Mouse (Mus musculus): ENCODE data around the gene Ptcd2. TPM values are rescaled to one million over a fixed set of nuclear protein-coding genes. Genes with fewer than 3 reads are reported as not detected.

Ptcd2 gene
- polyA plus RNA-seq, 1 experiment from 2014 or later = 63.4 TPM

DNA sequence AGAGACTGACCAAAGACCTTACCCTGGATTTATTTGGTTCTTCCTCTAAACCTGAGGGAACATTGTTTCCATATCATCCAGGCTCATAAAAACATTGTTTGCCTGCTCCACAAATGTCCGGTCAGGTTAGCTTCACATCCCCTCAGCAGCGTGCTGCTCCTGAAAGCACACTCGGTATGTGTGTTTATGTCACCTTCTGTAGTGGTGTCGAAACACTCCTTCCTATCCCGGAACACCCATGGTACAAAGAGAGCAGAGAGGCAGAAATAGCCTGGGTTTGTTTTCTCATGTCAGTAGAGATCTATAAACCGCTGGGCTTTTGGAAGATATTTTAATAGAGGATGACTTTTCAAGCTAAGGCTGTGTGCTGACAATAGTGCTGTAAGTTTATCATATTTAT is 32.5 kb upstream of the Ptcd2 start:
- Histone ChIP-seq H3K27ac (ENCODE audit: low read length) (no peak overlapping the region), H3K9me3 (ENCODE audit: control insufficient read depth, low read length) (no peaks in the 10 kb centered on the region), H3K4me2 (ENCODE audit: low read depth, low read length) (no peak overlapping the region), H3K4me3 (ENCODE audit: low read length) (no peak overlapping the region), H3K27me3 (replicated peaks; ENCODE audit: control insufficient read depth, insufficient read depth, low read length) (no peaks in the 10 kb centered on the region), H3K4me1 (ENCODE audit: control insufficient read depth, insufficient read depth, low read length) (no peaks in the 10 kb centered on the region; the same call in 1 of the 2 replicates), H3K36me3 (ENCODE audit: control insufficient read depth, insufficient read depth, low read length) (no peaks in the 10 kb centered on the region), H3K9ac (ENCODE audit: low read depth, low read length) (no peak overlapping the region)
- ATAC-seq = no peak
- 80% methylated on average over 6 of the region's 6 CpGs for WGBS

- Histone ChIP-seq H3K9ac (ENCODE audit: low read depth, low read length) (no peak overlapping the region), H3K27ac (ENCODE audit: low read length) (no peak overlapping the region), H3K4me1 (ENCODE audit: control insufficient read depth, insufficient read depth, low read length) (no peaks in the 10 kb centered on the region; the same call in 1 of the 2 replicates), H3K36me3 (ENCODE audit: control insufficient read depth, insufficient read depth, low read length) (no peaks in the 10 kb centered on the region), H3K4me3 (ENCODE audit: low read length) (no peak overlapping the region), H3K27me3 (replicated peaks; ENCODE audit: control insufficient read depth, insufficient read depth, low read length) (no peaks in the 10 kb centered on the region), H3K9me3 (ENCODE audit: control insufficient read depth, low read length) (no peaks in the 10 kb centered on the region), H3K4me2 (ENCODE audit: low read depth, low read length) (no peak overlapping the region)
- 40% methylated on average over 6 of the region's 6 CpGs for WGBS
- no peak for ATAC-seq
These were observed 31.0 kb upstream of the Ptcd2 start for GRCm38 (mm10) chr13:99375550-99375949.

- Histone ChIP-seq H3K4me2 (ENCODE audit: low read depth, low read length) (no peak overlapping the region), H3K9ac (ENCODE audit: low read depth, low read length) (no peak overlapping the region), H3K4me3 (ENCODE audit: low read length) (no peak overlapping the region), H3K27me3 (replicated peaks; ENCODE audit: control insufficient read depth, insufficient read depth, low read length) (no peaks in the 10 kb centered on the region), H3K27ac (ENCODE audit: low read length) (peak overlapping the region; percentile 33; the same call in 1 of the 2 replicates), H3K36me3 (ENCODE audit: control insufficient read depth, insufficient read depth, low read length) (no peaks in the 10 kb centered on the region), H3K4me1 (ENCODE audit: control insufficient read depth, insufficient read depth, low read length) (no peaks in the 10 kb centered on the region; the same call in 1 of the 2 replicates), H3K9me3 (ENCODE audit: control insufficient read depth, low read length) (no peaks in the 10 kb centered on the region; the same call in 1 of the 2 replicates)
- no peak for ATAC-seq
- WGBS = 53% methylated on average over 4 of the region's 4 CpGs
These were observed 29.7 kb upstream of the Ptcd2 start for GRCm38 (mm10) chr13:99374191-99374590.

- no peaks in the 10 kb centered on the region for H3K27me3 ChIP-seq (replicated peaks; ENCODE audit: control insufficient read depth, insufficient read depth, low read length)
- no peak overlapping the region for H3K4me2 ChIP-seq (ENCODE audit: low read depth, low read length)
- H3K4me3 ChIP-seq (ENCODE audit: low read length) = no peak overlapping the region
- H3K9me3 ChIP-seq (ENCODE audit: control insufficient read depth, low read length) = no peaks in the 10 kb centered on the region; the same call in 1 of the 2 replicates
- ATAC-seq = no peak
- no peaks in the 10 kb centered on the region for H3K36me3 ChIP-seq (ENCODE audit: control insufficient read depth, insufficient read depth, low read length)
- WGBS = 67% methylated on average over 7 of the region's 7 CpGs
- no peak overlapping the region for H3K9ac ChIP-seq (ENCODE audit: low read depth, low read length)
- H3K27ac ChIP-seq (ENCODE audit: low read length) = peak overlapping the region; percentile 33; the same call in 1 of the 2 replicates
- no peaks in the 10 kb centered on the region; the same call in 1 of the 2 replicates for H3K4me1 ChIP-seq (ENCODE audit: control insufficient read depth, insufficient read depth, low read length)
These were observed 29.2 kb upstream of the Ptcd2 start for GRCm38 (mm10) chr13:99373684-99374083.

- 95% methylated on average over 5 of the region's 5 CpGs for WGBS
These were observed 26.8 kb upstream of the Ptcd2 start for GRCm38 (mm10) chr13:99371285-99371684.

DNA sequence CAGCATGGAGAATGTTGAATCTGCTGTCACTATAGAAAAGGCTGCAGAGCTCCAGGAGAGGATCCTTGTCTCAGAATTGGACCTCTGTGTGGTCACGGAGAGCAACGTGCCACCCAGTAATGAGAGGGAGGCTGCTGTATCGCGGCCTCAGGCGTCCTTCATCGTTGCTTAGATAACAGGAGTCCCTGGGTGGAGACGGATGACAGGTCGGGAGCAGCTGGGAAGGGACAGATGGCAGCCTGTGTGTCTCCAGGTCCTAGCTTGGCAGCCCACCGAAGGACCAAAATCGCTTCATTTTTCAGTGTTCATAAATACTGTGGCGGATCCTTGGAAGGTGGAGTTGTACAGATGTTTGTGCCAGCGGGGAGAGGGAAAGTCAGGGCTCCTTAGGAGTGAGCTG is 24.6 kb upstream of the Ptcd2 start:
- Histone ChIP-seq H3K9me3 (ENCODE audit: control insufficient read depth, low read length) (no peaks in the 10 kb centered on the region; the same call in 1 of the 2 replicates), H3K36me3 (ENCODE audit: control insufficient read depth, insufficient read depth, low read length) (no peaks in the 10 kb centered on the region), H3K4me2 (ENCODE audit: low read depth, low read length) (no peak overlapping the region), H3K9ac (ENCODE audit: low read depth, low read length) (no peak overlapping the region), H3K4me1 (ENCODE audit: control insufficient read depth, insufficient read depth, low read length) (no peaks in the 10 kb centered on the region; the same call in 1 of the 2 replicates), H3K4me3 (ENCODE audit: low read length) (no peak overlapping the region), H3K27me3 (replicated peaks; ENCODE audit: control insufficient read depth, insufficient read depth, low read length) (no peaks in the 10 kb centered on the region), H3K27ac (ENCODE audit: low read length) (no peak overlapping the region)
- no peak for ATAC-seq
- WGBS = 72% methylated on average over 12 of the region's 12 CpGs

More at GRCm38 (mm10) chr13:99371285-99371684, 26.8 kb upstream of the Ptcd2 start:
- Histone ChIP-seq H3K27ac (ENCODE audit: low read length) (no peak overlapping the region), H3K9me3 (ENCODE audit: control insufficient read depth, low read length) (no peaks in the 10 kb centered on the region; the same call in 1 of the 2 replicates), H3K4me3 (ENCODE audit: low read length) (no peak overlapping the region), H3K4me1 (ENCODE audit: control insufficient read depth, insufficient read depth, low read length) (no peaks in the 10 kb centered on the region; the same call in 1 of the 2 replicates), H3K4me2 (ENCODE audit: low read depth, low read length) (no peak overlapping the region), H3K9ac (ENCODE audit: low read depth, low read length) (no peak overlapping the region), H3K27me3 (replicated peaks; ENCODE audit: control insufficient read depth, insufficient read depth, low read length) (no peaks in the 10 kb centered on the region), H3K36me3 (ENCODE audit: control insufficient read depth, insufficient read depth, low read length) (no peaks in the 10 kb centered on the region)
- ATAC-seq = no peak

DNA sequence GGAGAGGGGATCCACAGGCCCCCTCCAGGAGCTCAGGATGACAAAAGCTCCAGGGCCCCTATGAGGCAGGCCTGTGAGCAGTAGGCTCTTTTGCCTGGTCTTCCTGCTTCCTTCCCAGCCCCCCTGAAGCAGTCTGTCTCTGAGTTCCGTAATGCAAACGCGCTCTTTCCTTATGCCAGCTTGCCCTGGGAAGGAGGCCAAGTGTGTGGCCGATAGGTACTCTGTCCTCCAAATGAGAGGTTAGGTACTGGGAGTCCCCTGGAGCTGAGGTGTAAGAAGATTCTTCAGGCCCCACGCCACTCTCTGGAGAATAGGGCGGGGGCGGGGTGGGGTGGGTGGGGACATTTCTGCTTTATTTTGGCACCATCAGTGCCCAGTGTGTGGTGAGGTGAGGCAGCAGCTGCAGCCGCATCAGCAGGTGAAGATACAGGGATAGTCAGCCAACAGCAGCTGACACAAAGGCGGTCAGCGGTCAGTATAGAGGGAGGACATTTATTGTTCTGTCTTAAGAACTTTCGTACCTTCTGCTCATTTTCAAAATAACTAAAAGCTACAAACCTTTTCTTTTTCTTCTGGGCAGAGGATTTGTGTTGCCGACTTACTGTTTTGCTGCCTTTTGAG is 23.2 kb upstream of the Ptcd2 start:
- Histone ChIP-seq H3K9me3 (ENCODE audit: control insufficient read depth, low read length) (no peaks in the 10 kb centered on the region; the same call in 1 of the 2 replicates), H3K4me3 (ENCODE audit: low read length) (no peak overlapping the region), H3K36me3 (ENCODE audit: control insufficient read depth, insufficient read depth, low read length) (no peaks in the 10 kb centered on the region), H3K9ac (ENCODE audit: low read depth, low read length) (no peak overlapping the region), H3K27me3 (replicated peaks; ENCODE audit: control insufficient read depth, insufficient read depth, low read length) (no peaks in the 10 kb centered on the region), H3K27ac (ENCODE audit: low read length) (no peak overlapping the region), H3K4me1 (ENCODE audit: control insufficient read depth, insufficient read depth, low read length) (no peaks in the 10 kb centered on the region), H3K4me2 (ENCODE audit: low read depth, low read length) (no peak overlapping the region)
- WGBS = 87% methylated on average over 12 of the region's 12 CpGs
- ATAC-seq = no peak

- ATAC-seq = no peak
- H3K9ac ChIP-seq (ENCODE audit: low read depth, low read length) = no peak overlapping the region
- WGBS = 89% methylated on average over 5 of the region's 5 CpGs
- H3K4me3 ChIP-seq (ENCODE audit: low read length) = no peak overlapping the region
- no peaks in the 10 kb centered on the region for H3K27me3 ChIP-seq (replicated peaks; ENCODE audit: control insufficient read depth, insufficient read depth, low read length)
- H3K27ac ChIP-seq (ENCODE audit: low read length) = no peak overlapping the region
- no peaks in the 10 kb centered on the region for H3K36me3 ChIP-seq (ENCODE audit: control insufficient read depth, insufficient read depth, low read length)
- no peak overlapping the region for H3K4me2 ChIP-seq (ENCODE audit: low read depth, low read length)
- no peaks in the 10 kb centered on the region for H3K4me1 ChIP-seq (ENCODE audit: control insufficient read depth, insufficient read depth, low read length)
- no peaks in the 10 kb centered on the region; the same call in 1 of the 2 replicates for H3K9me3 ChIP-seq (ENCODE audit: control insufficient read depth, low read length)
These were observed 22.1 kb upstream of the Ptcd2 start for GRCm38 (mm10) chr13:99366422-99367175.

DNA sequence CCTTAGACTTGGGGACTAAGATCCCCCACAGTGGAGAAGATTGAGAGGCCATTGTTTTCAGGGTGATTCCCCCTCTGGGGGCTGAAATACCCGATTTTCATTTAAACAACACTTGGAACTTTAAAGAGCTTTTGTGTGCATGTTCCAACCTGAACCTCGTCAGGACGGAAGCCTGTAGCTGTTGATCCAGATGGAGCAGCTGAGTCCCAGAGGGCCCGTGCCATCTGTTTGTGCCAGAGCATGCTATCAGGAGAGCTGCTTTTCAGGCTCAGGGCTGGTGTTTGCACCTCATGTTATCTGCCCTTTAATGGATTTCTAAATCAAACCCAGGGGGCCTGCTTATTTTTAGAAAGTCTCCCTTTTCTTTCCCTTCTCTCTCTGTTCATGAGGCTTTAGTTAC is 19.4 kb upstream of the Ptcd2 start:
- ATAC-seq = no peak
- Histone ChIP-seq H3K4me3 (ENCODE audit: low read length) (no peak overlapping the region), H3K27me3 (replicated peaks; ENCODE audit: control insufficient read depth, insufficient read depth, low read length) (no peaks in the 10 kb centered on the region)

More for the DNA sequence above, 19.4 kb upstream of the Ptcd2 start:
- H3K9ac ChIP-seq (ENCODE audit: low read depth, low read length) = no peak overlapping the region
- no peaks in the 10 kb centered on the region for H3K9me3 ChIP-seq (ENCODE audit: control insufficient read depth, low read length)
- H3K4me1 ChIP-seq (ENCODE audit: control insufficient read depth, insufficient read depth, low read length) = no peaks in the 10 kb centered on the region
- H3K36me3 ChIP-seq (ENCODE audit: control insufficient read depth, insufficient read depth, low read length) = no peaks in the 10 kb centered on the region
- H3K4me2 ChIP-seq (ENCODE audit: low read depth, low read length) = no peak overlapping the region
- no peak overlapping the region for H3K27ac ChIP-seq (ENCODE audit: low read length)
- WGBS = 73% methylated on average over 4 of the region's 4 CpGs
